Mouse (Mus musculus): Measurements from ENCODE around the gene Snhg11.
"Not testable (repeated sequence)": the region's sequence is repeated elsewhere in the genome, so short reads cannot be mapped to it uniquely, and the experiment has no call there.

Snhg11 gene

GRCm38 (mm10) chr2:158370173-158370550 is 5.3 kb upstream of the Snhg11 start:
- DNase-seq = peak; percentile 41

- peak; percentile 44 for DNase-seq
Measured at GRCm38 (mm10) chr2:158373061-158373460, 2.4 kb upstream of the Snhg11 start.

DNA sequence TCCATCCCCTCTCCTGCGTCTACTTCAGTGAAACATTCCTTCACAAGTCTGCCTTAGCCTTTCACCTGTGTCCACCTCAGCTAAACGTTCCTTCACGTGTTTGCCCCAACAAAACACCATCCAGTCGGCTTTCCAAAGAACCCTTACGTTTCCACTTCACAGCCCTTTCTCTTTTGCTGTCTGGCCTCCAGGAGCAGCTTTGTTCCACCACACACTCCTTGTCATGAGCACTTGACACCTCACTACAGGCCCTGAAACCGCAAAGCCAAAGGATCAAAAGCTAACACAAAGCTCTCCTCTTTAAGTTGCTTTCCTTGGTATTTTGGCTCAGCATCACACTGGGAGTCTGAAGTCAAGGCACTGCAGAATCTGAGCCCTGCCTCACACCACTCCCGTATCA is 1.9 kb upstream of the Snhg11 start:
- DNase-seq = peak; percentile 23

DNA sequence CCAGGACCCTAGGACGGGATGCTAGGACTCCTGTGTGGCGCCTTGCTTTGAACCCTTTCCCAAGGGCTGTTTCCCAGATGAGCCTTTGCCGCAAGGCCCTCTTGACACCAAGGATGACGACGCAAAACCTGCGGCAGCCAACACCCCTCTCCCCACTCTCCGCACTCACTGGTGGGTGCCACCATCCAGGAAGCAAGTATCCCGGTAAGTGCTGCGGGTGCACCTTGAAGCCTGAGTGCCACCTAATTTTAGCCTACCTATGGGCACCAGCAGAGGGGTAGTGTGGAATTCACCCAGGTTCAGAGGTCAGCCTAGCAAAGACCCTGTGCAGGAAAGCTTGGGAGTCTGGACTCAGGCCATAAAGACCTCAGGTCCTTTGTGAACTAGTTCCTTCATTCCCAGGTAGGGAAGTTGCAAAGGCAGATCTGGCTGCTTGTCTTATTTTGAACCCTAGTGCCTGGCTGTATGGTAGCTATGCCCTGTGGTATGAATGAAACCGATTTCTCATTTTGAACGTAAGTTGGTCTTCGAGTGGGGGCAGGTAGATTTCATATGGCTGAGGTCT is 767 bp downstream of the Snhg11 start:
- DNase-seq = no peak

DNA sequence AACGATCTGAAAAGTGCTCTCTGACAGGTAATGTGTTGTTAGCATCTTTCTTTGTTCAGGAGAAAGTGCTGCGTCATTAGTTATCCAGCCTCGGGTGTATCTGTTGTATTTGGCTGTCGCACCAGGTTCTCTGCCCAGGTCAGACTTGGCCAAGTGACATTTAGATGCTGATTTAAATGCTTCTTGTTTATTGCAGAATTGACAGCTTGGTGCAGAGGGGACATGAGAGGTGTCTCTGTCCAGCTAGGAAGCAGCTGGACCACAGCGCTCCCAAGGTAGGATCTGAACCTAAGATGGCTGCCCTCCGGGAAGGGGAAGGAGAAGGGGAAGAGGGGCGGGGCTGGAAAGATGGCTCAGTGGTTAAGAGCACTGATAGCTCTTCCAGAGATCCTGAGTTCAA is 1.4 kb downstream of the Snhg11 start:
- DNase-seq = no peak

DNA sequence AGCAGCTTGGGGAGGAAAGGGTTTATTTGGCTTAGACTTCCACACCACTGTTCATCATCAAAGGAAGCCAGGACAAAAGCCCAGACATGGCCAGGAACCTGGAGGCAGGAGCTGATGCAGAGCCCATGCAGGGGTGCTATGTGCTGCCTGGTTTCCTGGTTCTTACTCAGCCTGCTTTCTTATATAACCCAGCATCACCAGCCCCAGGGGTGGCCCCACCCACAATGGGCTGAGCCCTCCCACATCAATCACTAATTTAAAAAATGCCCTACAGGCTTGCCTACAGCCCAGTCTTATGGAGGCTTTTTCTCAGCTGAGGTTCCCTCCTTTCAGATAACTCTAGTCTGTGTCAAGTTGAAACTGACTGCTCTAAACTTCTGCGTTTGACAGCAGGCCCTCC is 2.4 kb downstream of the Snhg11 start:
- no peak for DNase-seq

DNA sequence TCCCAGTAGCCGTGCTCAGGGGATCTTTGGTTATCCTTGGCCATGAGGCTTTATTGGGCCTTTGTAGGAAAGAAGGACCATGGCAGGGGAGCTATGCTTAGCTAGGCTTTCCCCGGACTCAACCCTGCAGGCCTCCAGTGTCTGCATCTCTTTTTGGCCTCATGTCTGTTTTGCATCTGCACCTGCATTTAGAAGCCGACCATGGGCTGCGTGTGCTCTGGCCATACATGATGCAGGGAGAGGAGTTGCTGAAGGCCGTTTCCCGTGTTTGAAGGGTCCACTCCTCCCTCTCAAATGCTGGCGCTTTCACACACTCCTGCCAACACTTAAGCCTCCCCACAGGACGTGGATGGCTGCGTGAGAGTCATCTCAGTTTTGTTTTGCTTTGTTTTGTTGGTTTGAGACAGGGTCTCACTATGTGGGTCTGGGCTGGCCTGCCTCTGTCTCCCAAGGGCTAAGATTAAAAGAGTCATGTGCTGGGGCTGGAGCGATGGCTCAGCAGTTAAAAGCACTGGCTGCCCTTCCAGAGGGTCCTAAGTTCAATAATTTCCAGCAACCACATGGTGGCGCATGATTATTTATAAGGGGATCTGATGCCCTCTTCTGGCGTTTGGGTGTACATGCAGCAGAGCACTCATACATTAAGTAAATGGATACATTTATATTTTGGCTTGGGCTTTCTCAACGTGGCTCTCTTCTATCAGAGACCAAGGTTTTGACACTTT is 4.1 kb downstream of the Snhg11 start:
- peak; percentile 69 for DNase-seq

DNA sequence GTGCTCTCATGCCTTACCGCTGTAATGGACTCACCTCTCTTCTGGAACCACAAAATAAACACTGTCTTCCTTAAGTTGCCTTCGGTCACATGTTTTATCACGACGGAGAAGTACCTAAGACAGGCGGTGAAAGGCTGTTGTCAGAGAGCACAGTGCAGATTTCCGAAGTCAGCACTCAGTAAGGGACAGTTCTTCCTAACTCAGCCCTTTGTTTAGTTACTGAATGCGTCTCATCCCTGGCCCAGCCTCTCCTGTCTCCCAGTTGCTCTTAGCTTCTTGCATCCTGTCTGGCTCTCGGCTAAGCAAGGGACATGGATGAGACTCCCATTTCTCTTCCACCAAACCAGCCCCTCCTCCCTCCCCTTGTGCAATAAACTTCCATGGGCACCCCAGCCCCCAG is 10.6 kb downstream of the Snhg11 start:
- no peak for DNase-seq

- DNase-seq = no peak
Measured at GRCm38 (mm10) chr2:158389421-158389820, 14.0 kb downstream of the Snhg11 start.

DNA sequence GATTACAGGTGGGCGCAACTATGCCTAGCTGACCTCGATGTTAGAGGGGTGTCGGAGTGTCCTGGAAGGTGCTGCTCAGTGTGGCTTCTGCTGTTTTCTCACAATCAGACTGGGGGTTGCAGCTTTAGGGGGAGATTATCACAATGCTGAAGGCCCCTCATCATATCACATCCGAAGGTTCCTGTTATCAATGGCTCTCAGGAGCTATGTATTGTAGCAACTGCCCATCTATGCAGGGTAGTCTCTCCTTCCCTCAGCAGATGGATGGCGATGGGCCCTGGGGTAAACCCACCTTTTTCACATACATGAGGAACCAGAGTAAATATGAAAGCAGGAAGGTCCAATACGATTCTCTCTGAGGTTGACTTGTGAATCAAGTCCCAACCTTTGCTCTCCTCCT is 20.9 kb downstream of the Snhg11 start:
- DNase-seq = no peak

DNA sequence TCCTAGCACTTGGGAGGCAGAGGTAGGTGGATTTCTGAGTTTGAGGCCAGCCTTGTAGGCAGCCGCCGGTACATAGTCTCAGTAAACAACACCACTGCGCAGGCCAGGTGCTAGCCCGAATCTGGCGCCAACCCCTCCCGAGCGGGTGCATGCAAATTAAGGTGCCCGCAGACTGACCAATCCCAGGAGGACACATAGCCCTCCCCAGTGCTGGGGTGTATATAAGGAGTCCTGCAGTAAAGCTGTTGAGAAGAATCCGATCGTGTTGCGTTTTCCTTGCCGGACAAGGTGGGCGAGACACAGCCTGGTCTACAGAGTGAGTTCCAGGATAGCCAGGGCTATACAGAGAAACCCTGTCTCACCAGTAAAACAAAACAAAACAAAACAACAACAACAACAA is 21.7 kb downstream of the Snhg11 start:
- not testable (repeated sequence) for DNase-seq

DNA sequence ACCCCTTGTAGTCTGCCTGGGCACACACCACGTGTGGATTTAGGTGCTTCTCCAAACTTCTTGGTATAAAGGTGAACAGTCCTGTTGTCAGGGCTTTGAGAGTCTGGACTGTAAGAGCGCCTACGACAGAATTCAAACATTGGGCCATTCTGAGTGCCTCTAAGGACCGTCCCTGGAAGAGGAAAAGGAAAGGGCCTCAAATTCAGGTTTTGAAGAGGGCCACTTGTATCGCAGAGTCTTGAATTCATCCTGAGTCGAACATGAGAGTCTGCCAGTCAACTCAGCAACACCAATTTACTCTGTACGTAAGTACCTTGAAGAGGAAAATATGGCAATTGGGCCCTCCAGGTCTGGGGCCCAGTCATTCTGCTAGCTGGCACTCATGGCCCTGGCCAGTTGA is 27.5 kb downstream of the Snhg11 start:
- DNase-seq = peak; percentile 23

- no peak for DNase-seq
Measured at GRCm38 (mm10) chr2:158408997-158409594, 33.7 kb downstream of the Snhg11 start.

GRCm38 (mm10) chr2:158409595-158410021 is 34.2 kb downstream of the Snhg11 start, which contains the start of gene Ralgapb:
Gene Ralgapb (plus strand): TSS chr2:158409848.
- DNase-seq = peak; percentile 99

GRCm38 (mm10) chr2:158410022-158411014 is 34.9 kb downstream of the Snhg11 start:
- DNase-seq = peak; percentile 23

DNA sequence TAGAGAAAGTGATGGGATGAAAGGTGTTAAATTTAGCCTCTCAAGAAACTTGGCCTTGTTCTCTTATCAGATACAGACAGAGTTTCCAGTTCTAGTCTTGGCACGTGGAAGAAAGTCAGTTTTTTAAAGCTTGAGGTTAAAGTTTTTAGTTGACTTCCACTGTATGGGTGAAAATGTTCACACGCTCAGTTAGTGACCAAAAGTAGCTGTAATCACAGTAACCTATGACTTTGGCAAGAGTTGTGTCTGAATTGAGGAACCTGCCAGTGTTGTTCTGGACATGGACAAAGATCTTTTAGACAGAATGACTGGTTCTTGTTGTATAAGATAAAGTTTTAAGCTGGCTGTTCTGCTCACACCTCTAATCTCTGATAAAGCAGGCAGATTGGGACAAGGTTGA is 37.8 kb downstream of the Snhg11 start:
- DNase-seq = no peak

DNA sequence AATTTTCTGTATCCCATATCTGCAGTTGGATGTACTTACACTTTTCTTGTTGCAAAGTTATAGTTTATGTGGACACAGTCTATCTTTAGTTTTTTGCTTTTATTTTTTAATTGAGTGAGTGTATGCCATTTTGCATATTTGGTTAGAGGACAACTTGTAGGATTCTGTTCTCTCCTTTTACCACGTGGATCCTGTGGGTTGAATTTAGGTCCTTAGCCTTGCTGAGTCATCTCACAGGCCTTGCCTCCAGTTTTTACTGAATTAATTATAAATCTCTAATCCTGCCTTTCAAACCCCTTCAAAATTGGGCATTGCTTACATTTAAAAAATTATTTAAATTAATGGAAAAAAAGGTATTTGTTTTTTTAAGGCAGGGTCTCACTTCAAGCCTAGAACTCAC is 40.4 kb downstream of the Snhg11 start:
- DNase-seq = no peak

DNA sequence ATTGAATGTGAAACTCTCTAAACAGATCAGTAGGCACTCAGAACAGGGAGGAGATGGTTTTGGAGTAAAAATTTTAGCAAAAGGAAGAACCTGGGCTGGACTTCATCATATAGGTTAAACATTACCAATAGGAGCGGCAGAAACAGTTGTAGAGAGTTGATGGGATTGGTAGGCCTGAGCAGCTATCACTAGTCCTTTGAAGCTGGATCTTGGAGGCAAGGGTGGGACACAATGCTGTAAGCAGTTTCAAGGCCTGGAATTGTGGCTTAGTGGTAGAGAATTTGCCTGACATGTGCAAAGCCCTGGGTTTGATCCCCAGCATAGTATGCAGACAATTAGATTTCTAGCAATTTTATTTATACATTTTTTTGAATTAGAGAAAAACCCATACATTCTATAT is 43.2 kb downstream of the Snhg11 start:
- DNase-seq = no peak

Data from lung, postnatal 14 days (tissue).